ENCODE assay signal across 27 mouse cellular contexts in genomic region chr10:5025906-5026305, GRCm38 (mm10). TPM values are rescaled to one million over a fixed set of nuclear protein-coding genes. Genes with fewer than 3 reads are reported as not detected.
DNase-seq lines count a peak whose midpoint lies in the region; ATAC-seq lines count a peak whose summit lies in the region.
"Had no signal": no experiment of that assay in that cellular context is flagged by ENCODE, and none has a peak within 500 bp of the region (broad histone marks: within the 10 kb centered on the region; RNA-seq: fewer than 3 reads in every experiment).

No protein-coding gene starts in this region.

- WGBS in kidney, embryonic 15.5 days = 90% methylated on average over 4 of the region's 4 CpGs

- no peak for ATAC-seq in kidney, embryonic 15.5 days (replicated peaks; ENCODE audit: low FRiP score)
- ATAC-seq: activated CD4-positive, CD25-positive, alpha-beta regulatory T cell, adult 4 months; CD4-positive, CD25-positive, alpha-beta regulatory T cell, adult 4 months; forebrain, embryonic 13.5 days; Patski had no signal

- DNase-seq in heart, adult 11 months = peak; percentile 18
- no peak for DNase-seq in heart, adult 18-20 months
- DNase-seq in kidney, adult 18-20 months = peak; percentile 7
- peak; percentile 11 to 33 for DNase-seq in kidney, adult 8-10 months
- DNase-seq in kidney, postnatal 4 days = no peak
- DNase-seq in kidney, postnatal 36 days = peak; percentile 16 to 22
- DNase-seq in kidney, postnatal 14 days = no peak
- DNase-seq: adrenal gland, adult 8-10 months; adrenal gland, postnatal 14 days; adrenal gland, postnatal 36 days; B cell, adult 2 months; cerebellum, adult 11-12 months; cerebellum, adult 2 months; cerebellum, adult 9-10 months; cerebellum, postnatal 10 days; cerebellum, postnatal 25 days had no signal

- no peak overlapping the region for H3K4me2 ChIP-seq in kidney, embryonic 15.5 days
- H3K4me2 ChIP-seq: embryonic facial prominence, embryonic 12.5 days; forebrain, embryonic 13.5 days had no signal

- H3K27ac ChIP-seq in kidney, embryonic 15.5 days = no peak overlapping the region
- H3K27ac ChIP-seq: embryonic facial prominence, embryonic 10.5 days; embryonic facial prominence, embryonic 12.5 days; forebrain, embryonic 13.5 days had no signal

- peaks cover 4% of the 10 kb centered on the region; the same call in 1 of the 2 replicates for H3K36me3 ChIP-seq in kidney, embryonic 15.5 days
- H3K36me3 ChIP-seq: embryonic facial prominence, embryonic 10.5 days; embryonic facial prominence, embryonic 12.5 days had no signal

- H3K4me3 ChIP-seq in kidney, embryonic 15.5 days (replicated peaks) = no peak overlapping the region
- H3K4me3 ChIP-seq: embryonic facial prominence, embryonic 10.5 days; embryonic facial prominence, embryonic 12.5 days; forebrain, embryonic 13.5 days had no signal

- H3K9ac ChIP-seq in kidney, embryonic 15.5 days = no peak overlapping the region
- H3K9ac ChIP-seq: embryonic facial prominence, embryonic 12.5 days; forebrain, embryonic 13.5 days had no signal

- no peaks in the 10 kb centered on the region for H3K27me3 ChIP-seq in kidney, embryonic 15.5 days
- H3K27me3 ChIP-seq: CH12.LX; embryonic facial prominence, embryonic 12.5 days; Patski had no signal

- no peaks in the 10 kb centered on the region for H3K9me3 ChIP-seq in kidney, embryonic 15.5 days (replicated peaks)
- H3K9me3 ChIP-seq: embryonic facial prominence, embryonic 10.5 days; embryonic facial prominence, embryonic 12.5 days; forebrain, embryonic 13.5 days; G1E had no signal

- no peaks in the 10 kb centered on the region for H3K4me1 ChIP-seq in kidney, embryonic 15.5 days
- H3K4me1 ChIP-seq: embryonic facial prominence, embryonic 10.5 days; embryonic facial prominence, embryonic 12.5 days; forebrain, embryonic 13.5 days had no signal

RNA-seq across cellular contexts. Expression of gene Gm10097, which starts 43.1 kb away (rescaled TPM):
- under 1 TPM; 0.47 to 0.57 TPM for total RNA-seq in heart, adult 18-20 months (2021)
- polyA plus RNA-seq in kidney, embryonic 15.5 days (2015; fragmentation: Nextera tagmentation; extraction: Ambion mirVana) = 0.05 and 0.12 TPM in 2 replicates
- total RNA-seq: adrenal gland, adult 18-20 months; adrenal gland, adult 8-10 months; adrenal gland, postnatal 14 days; adrenal gland, postnatal 36 days; CH12.LX had no signal
- polyA plus RNA-seq: activated CD4-positive, CD25-positive, alpha-beta regulatory T cell, adult 4 months; cerebellum, adult 2 months; cortical plate, adult 2 months; G1E; Patski had no signal

Comparison
In these comparisons a context has a peak if more than half of its experiments do, and no peak if none do; other contexts are left out.
1. DNase-seq: peak in heart, adult 11 months (single experiment), kidney, adult 18-20 months (single experiment), kidney, adult 8-10 months (2 of 2) and kidney, postnatal 36 days (2 of 2); none in heart, adult 18-20 months (0 of 2), kidney, postnatal 4 days (0 of 2) and kidney, postnatal 14 days (single experiment).